Mouse (Mus musculus) limb, embryonic 10.5 days (tissue): ENCODE data around the gene Mrgprf. TPM values are rescaled to one million over a fixed set of nuclear protein-coding genes. Genes with fewer than 3 reads are reported as not detected.

Experiments used
- DNase-seq: peaks from one replicate; pipeline ENCODE4 v3.0.0-alpha.2; 2017; ENCODE audit warnings: low spot score
- H3K27ac ChIP-seq: fragments of 300-500 bp; sonication (generic); 2 replicates; pipeline ENCODE4 v1.5.1; 2016; ENCODE audit warnings: mild to moderate bottlenecking
- H3K27me3 ChIP-seq: fragments of 300-500 bp; sonication (generic); 2 replicates; pipeline ENCODE4 v1.6.1; 2016; ENCODE audit warnings: low read depth, mild to moderate bottlenecking; ENCODE audit not compliant: poor library complexity, severe bottlenecking
- H3K36me3 ChIP-seq: fragments of 300-500 bp; sonication (generic); 2 replicates; pipeline ENCODE4 v1.6.1; 2016; ENCODE audit warnings: mild to moderate bottlenecking, moderate library complexity
- H3K4me1 ChIP-seq: fragments of 300-500 bp; sonication (generic); 2 replicates; pipeline ENCODE4 v1.6.1; 2016
- H3K4me3 ChIP-seq: fragments of 300-500 bp; sonication (generic); 2 replicates; pipeline ENCODE4 v1.5.1; 2016; ENCODE audit warnings: mild to moderate bottlenecking, moderate library complexity
- H3K9me3 ChIP-seq: fragments of 300-500 bp; sonication (generic); replicated peaks from 2 replicates; pipeline ENCODE4 v1.6.1; 2016; ENCODE audit warnings: mild to moderate bottlenecking
- WGBS: fragments of 180-500 bp; shearing (Covaris S2); methylation state at CpG from one replicate; pipeline ENCODE4 v1.1.7; 2016; 5-methylcytosine and 5-hydroxymethylcytosine counted together
- polyA plus RNA-seq: library from polyadenylated mRNA; unstranded; fragments of >200 nt; fragmentation: Nextera tagmentation; extraction: Ambion mirVana; gene quantifications from 2 replicates; pipeline ENCODE4 v1.2.1, GENCODE M21; 2016

The Mrgprf gene
- polyA plus RNA-seq, 1 experiment from 2014 or later = 0.09 TPM

DNA sequence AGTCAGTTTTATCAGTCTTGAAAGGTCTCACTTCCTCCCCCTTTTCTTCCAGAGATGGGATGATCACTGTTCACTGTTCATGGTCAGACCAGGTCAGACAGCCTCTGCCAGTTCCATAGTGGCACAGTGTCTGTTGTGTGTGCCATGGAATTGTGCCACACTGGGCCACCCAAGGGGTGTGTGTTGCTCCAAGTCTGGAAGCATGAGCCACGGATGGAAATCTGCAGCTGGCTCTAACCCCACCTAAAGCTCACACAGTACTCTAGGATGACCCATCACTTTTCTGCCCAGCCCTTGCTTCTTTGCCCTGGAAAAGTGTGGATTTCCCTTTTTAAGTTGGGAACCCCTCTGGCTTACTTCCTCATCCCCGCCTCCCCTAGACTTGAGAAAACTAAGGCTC, 3.5 kb downstream of the Mrgprf start:
- Histone ChIP-seq H3K4me3 (no peak overlapping the region), H3K27ac (no peak overlapping the region), H3K27me3 (0 out of 2 replicates have a peak, but pooled peaks cover 4% of the 10 kb centered on the region), H3K9me3 (no peaks in the 10 kb centered on the region), H3K4me1 (peaks cover 47% of the 10 kb centered on the region), H3K36me3 (no peaks in the 10 kb centered on the region)
- DNase-seq = no peak
- WGBS = 88% methylated on average over 2 of the region's 2 CpGs

- Histone ChIP-seq H3K27ac (no peak overlapping the region), H3K36me3 (no peaks in the 10 kb centered on the region), H3K9me3 (no peaks in the 10 kb centered on the region), H3K4me3 (no peak overlapping the region), H3K27me3 (no peaks in the 10 kb centered on the region), H3K4me1 (peaks cover 21% of the 10 kb centered on the region)
- DNase-seq = no peak
- 91% methylated on average over 10 of the region's 10 CpGs for WGBS
These were observed 7.0 kb downstream of the Mrgprf start for GRCm38 (mm10) chr7:145307636-145308035.

- no peaks in the 10 kb centered on the region for H3K36me3 ChIP-seq
- WGBS = 78% methylated on average over 30 of the region's 30 CpGs
- H3K9me3 ChIP-seq = no peaks in the 10 kb centered on the region
- DNase-seq = no peak
- H3K4me3 ChIP-seq = no peak overlapping the region
- H3K4me1 ChIP-seq = peaks cover 15% of the 10 kb centered on the region
- no peak overlapping the region for H3K27ac ChIP-seq
- H3K27me3 ChIP-seq = no peaks in the 10 kb centered on the region
These were observed 7.5 kb downstream of the Mrgprf start for GRCm38 (mm10) chr7:145308061-145308675.

DNA sequence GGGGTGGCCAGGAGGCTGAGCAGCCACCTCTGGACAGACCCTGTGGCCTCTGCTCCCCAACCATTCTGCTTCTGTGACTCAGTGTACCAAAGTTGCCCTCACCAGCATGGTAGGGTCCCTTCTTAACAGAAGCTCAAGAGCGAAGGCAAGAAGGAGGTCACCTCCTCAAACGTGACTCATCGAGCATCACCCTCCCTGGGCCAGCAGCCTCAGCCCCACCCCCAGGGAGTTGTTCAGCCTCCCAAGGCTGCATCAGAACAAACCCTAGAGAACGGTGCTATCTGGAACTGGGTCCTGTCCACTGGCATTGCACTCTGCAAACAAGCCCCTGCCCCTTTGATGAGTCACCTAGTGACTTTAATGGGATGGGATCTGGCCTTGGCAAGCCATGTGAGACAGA, 8.2 kb downstream of the Mrgprf start:
- Histone ChIP-seq H3K27me3 (no peaks in the 10 kb centered on the region), H3K36me3 (no peaks in the 10 kb centered on the region), H3K4me3 (no peak overlapping the region), H3K27ac (no peak overlapping the region), H3K4me1 (peaks cover 11% of the 10 kb centered on the region), H3K9me3 (no peaks in the 10 kb centered on the region)
- 74% methylated on average over 4 of the region's 4 CpGs for WGBS
- no peak for DNase-seq

DNA sequence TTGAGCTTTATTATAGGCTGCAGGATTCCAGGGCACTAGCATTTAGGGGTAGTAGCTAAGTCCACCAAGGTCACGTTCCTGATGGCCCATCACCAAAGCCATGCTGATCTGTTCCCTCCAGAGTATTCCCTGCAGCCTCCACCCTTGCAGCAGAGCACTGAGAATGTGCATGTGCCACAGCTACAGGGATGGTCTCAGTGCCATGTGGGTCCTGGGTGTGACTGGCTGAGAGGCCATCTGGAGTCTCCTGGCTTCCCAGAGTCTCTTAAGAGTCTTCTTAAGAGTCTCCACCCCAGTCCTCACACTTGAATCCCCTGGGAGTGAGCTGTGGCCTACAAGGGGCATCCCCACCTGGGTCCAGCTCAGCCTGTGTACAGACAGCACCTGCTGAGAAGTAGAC, 9.2 kb downstream of the Mrgprf start:
- no peak overlapping the region for H3K27ac ChIP-seq
- no peak for DNase-seq
- no peaks in the 10 kb centered on the region for H3K27me3 ChIP-seq
- no peaks in the 10 kb centered on the region for H3K9me3 ChIP-seq
- no peak overlapping the region for H3K4me3 ChIP-seq
- 73% methylated on average over 1 of the region's 1 CpGs for WGBS
- peaks cover 11% of the 10 kb centered on the region for H3K4me1 ChIP-seq
- no peaks in the 10 kb centered on the region for H3K36me3 ChIP-seq

- no peaks in the 10 kb centered on the region for H3K36me3 ChIP-seq
- peaks cover 11% of the 10 kb centered on the region for H3K4me1 ChIP-seq
- H3K4me3 ChIP-seq = no peak overlapping the region
- no peak for DNase-seq
- WGBS = 75% methylated on average over 5 of the region's 5 CpGs
- no peaks in the 10 kb centered on the region for H3K9me3 ChIP-seq
- H3K27ac ChIP-seq = no peak overlapping the region
- no peaks in the 10 kb centered on the region for H3K27me3 ChIP-seq
These were observed 9.9 kb downstream of the Mrgprf start for GRCm38 (mm10) chr7:145310526-145310925.

GRCm38 (mm10) chr7:145312137-145312536, 11.5 kb downstream of the Mrgprf start:
- no peak overlapping the region for H3K4me3 ChIP-seq
- H3K36me3 ChIP-seq = no peaks in the 10 kb centered on the region
- no peak overlapping the region for H3K27ac ChIP-seq
- DNase-seq = no peak
- WGBS = 86% methylated on average over 3 of the region's 3 CpGs
- H3K4me1 ChIP-seq = peaks cover 11% of the 10 kb centered on the region
- H3K9me3 ChIP-seq = no peaks in the 10 kb centered on the region
- no peaks in the 10 kb centered on the region for H3K27me3 ChIP-seq

DNA sequence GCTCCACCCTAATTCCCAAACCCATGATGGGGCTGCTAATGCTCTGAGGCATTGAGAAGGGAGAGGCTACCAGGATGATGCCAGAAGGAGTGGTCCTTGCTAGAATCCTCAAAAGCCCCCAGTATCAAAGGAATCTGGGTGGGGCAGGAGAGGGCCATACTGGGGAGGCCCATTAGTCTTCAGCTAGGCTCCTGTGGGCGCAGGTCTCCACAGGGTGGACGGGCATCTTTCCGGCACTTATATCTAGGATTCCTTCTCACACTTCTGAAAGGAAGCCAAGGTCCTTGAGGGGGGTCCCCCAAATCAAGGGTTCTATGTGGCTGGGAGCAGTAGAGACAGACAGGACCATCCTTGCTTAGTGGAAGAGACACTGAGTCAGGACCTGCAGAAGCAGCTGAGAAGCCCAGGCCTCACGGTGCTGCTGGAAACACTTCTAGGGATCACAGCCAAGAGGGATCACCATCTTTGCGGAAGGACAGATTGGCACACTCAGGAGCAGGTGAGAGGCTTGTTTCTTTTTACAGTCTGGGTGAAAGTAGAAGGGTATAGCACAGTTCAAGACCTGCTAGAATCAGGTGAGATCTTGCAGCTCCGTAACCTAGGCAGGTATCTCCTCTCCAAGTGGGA, 14.3 kb downstream of the Mrgprf start, which contains the start of gene Mrgprd:
TSS of gene Mrgprd (plus strand) at position 51 of the 627 bp plus-strand sequence.
- H3K9me3 ChIP-seq = no peaks in the 10 kb centered on the region
- H3K4me3 ChIP-seq = no peak within 1 kb of the TSS
- WGBS = 88% methylated on average over 6 of the region's 6 CpGs
- H3K27ac ChIP-seq = no peak within 1 kb of the TSS
- H3K4me1 ChIP-seq = 0 out of 2 replicates have a peak, but pooled peaks cover 2% of the 10 kb centered on the region
- no peak for DNase-seq
- H3K36me3 ChIP-seq = no peaks in the 10 kb centered on the region
- no peaks in the 10 kb centered on the region for H3K27me3 ChIP-seq

DNA sequence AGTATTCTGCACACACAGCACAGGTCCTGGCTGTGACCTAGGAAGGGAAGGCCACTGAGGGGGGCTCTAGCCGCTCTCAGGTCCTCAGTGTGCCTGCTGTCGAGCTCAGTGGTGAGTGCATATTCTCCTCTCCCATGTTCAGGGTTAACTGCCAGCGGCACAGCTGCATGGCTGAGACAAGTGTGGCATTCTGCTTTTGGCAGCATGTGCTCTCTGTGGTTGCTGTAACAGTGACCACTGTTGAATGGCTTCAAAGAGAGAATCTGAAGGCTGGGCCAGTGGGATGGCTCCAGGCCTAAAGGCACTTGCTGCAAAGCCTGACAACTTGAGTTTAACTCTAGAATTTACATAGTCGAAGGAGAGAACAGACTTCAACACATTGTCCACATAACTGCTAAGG, 16.9 kb downstream of the Mrgprf start:
- Histone ChIP-seq H3K4me3 (no peak overlapping the region), H3K36me3 (no peaks in the 10 kb centered on the region), H3K4me1 (no peaks in the 10 kb centered on the region), H3K9me3 (no peaks in the 10 kb centered on the region), H3K27me3 (no peaks in the 10 kb centered on the region), H3K27ac (no peak overlapping the region)
- 69% methylated on average over 4 of the region's 4 CpGs for WGBS
- DNase-seq = no peak

GRCm38 (mm10) chr7:145319481-145319880, 18.9 kb downstream of the Mrgprf start:
- Histone ChIP-seq H3K36me3 (no peaks in the 10 kb centered on the region), H3K4me3 (no peak overlapping the region), H3K4me1 (no peaks in the 10 kb centered on the region), H3K9me3 (no peaks in the 10 kb centered on the region), H3K27me3 (no peaks in the 10 kb centered on the region), H3K27ac (no peak overlapping the region)
- DNase-seq = no peak
- WGBS = 70% methylated on average over 3 of the region's 3 CpGs

DNA sequence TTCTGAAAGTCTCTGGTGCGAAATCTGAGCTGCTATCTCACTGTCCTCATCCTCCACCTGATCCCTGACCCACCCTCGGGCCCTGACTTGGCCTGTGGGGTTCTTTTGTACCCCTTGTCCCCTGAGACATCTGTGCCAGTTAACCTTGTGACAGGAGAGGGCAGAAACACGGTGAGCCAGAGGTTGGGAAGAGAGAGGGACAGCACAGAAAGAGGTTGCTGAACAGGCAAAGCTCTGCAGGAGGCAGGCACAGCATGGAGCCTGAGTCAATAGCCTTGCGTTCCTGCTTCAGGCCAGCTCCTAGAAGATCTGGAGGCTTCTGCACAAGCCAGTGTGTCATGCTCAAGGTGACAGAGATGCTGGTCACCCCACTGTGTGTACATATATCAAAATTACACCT, 23.0 kb downstream of the Mrgprf start:
- 51% methylated on average over 4 of the region's 4 CpGs for WGBS
- Histone ChIP-seq H3K36me3 (no peaks in the 10 kb centered on the region), H3K4me3 (no peak overlapping the region), H3K4me1 (no peaks in the 10 kb centered on the region), H3K9me3 (no peaks in the 10 kb centered on the region), H3K27me3 (no peaks in the 10 kb centered on the region), H3K27ac (no peak overlapping the region)
- no peak for DNase-seq

GRCm38 (mm10) chr7:145325697-145326096, 25.1 kb downstream of the Mrgprf start:
- Histone ChIP-seq H3K4me3 (no peak overlapping the region), H3K4me1 (peaks cover 16% of the 10 kb centered on the region), H3K27me3 (no peaks in the 10 kb centered on the region), H3K27ac (no peak overlapping the region), H3K9me3 (no peaks in the 10 kb centered on the region), H3K36me3 (no peaks in the 10 kb centered on the region)
- WGBS = 47% methylated on average over 2 of the region's 2 CpGs
- DNase-seq = no peak

DNA sequence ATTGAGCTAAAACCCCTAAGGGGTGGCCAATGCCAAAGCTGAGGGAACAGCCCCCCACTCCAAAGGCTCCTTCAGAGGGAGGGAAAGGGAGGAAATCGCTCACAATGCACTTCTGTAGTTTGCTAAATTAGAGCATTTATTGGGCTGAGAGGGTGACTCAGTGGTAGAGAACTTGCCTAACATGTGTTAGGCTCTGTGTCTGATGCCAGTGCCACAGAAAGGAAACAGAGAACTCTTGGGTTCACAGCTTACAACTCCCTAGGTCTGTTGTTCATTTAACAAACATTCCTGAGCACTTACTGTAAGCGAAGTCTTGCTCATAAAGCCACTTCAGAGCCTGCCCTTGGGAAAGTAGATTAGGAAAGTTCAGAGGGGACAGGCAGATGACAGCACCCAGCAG, 29.4 kb downstream of the Mrgprf start:
- H3K9me3 ChIP-seq = no peaks in the 10 kb centered on the region
- peak overlapping the region; percentile 34; the same call in 1 of the 2 replicates for H3K27ac ChIP-seq
- no peaks in the 10 kb centered on the region for H3K27me3 ChIP-seq
- 68% methylated on average over 2 of the region's 2 CpGs for WGBS
- no peaks in the 10 kb centered on the region for H3K36me3 ChIP-seq
- H3K4me3 ChIP-seq = no peak overlapping the region
- H3K4me1 ChIP-seq = peaks cover 20% of the 10 kb centered on the region
- DNase-seq = no peak
